Mouse (Mus musculus) frontal cortex, postnatal 36 days (tissue): ENCODE results near the gene Dync1li1.
A peak's percentile ranks its signal among the peaks of the same experiment; 100 is the strongest.
"Not testable (repeated sequence)": the region's sequence is repeated elsewhere in the genome, so short reads cannot be mapped to it uniquely, and the experiment has no call there.

Experiments
- DNase-seq, 2 experiments: peaks; one replicate each; pipeline ENCODE4 v3.0.0; 2022; ENCODE audit warnings: low spot score in 2 of 2

The Dync1li1 gene

GRCm38 (mm10) chr9:114673626-114674025 is 15.0 kb upstream of the Dync1li1 start:
- DNase-seq, result no peak

- no peak for DNase-seq
These were observed 10.0 kb upstream of the Dync1li1 start for GRCm38 (mm10) chr9:114678576-114678975.

DNA sequence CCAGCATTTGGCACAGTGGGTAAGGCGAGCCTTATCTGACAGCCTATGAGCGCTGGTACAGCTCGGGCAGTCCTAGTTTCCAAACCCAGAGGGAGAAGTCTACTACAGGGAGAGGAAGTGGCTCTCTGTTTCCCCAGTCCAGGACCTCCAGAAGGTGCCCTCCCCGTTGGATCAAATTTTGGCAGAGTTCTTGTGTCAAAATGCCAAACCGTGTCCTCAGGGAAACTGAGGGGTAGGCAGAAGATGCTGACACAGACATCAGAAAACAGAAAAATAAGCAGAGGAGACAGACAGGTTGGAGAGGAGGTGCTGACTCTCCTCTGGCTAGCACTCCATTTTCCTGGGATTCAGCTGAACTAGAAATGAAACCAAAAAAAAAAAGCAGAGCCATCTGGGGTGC is 8.6 kb upstream of the Dync1li1 start:
- DNase-seq, result no peak

- DNase-seq, result no peak
These were observed 8.1 kb upstream of the Dync1li1 start for GRCm38 (mm10) chr9:114680531-114680930.

GRCm38 (mm10) chr9:114682193-114682592 is 6.4 kb upstream of the Dync1li1 start:
- DNase-seq, result no peak

DNA sequence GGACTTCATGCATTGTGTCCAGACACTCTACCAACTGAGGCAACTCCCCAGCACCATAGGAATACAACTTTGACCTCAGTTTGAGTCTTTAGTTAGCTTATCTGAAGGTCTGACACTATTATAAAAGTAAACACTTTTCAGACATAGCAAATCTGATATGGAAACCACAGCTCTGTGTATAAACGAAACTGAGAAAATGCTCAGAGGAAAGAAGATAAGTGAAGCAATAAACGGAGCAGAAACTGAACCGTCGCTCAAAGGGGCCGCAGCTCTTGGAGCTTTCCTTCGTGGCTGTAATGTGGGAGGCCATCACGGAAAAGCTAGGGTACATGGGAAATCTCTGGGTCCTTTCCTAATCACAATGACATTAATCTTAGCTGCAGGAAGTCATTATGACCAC is 2.3 kb upstream of the Dync1li1 start:
- DNase-seq, result no peak

DNA sequence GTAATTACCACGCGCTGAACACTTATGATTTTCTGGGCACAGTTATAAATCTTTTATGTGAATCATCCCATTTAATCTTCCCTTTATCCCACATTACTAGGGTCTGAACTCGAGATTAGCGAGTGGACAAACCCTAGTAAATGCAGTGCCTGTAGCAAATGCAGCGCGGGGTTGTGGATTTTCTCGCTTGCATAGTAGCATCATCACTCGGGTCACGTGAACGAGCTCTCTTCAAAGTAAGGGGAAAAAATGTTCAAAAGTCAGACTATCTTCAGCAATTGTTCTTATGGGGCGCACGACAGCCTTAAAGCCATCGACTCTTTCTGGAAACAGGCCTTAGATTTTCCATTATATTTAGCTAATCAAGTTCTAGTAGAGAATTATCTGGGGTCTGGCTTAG is 951 bp upstream of the Dync1li1 start:
- DNase-seq, result no peak

DNA sequence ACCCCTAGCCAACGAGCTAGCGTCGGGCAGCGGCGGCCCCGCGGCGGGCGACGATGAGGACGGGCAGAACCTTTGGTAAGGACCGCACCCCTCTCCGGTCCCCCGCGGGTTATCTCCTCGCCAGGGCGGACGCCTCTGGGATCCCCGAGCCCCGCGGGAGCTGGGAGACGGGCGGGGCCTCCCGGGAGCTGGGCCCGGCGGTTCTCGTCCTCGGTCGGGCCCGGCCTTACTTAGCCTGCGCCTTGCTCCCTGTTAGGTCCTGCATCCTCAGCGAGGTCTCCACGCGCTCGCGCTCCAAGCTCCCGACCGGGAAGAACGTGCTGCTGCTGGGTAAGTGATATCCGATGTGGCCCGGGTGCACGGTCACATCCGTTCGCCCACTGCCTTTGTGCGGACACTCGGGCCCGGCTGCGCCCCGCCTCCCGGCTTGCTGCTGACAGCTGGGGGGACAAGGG is 390 bp downstream of the Dync1li1 start:
- DNase-seq, result no peak

- DNase-seq, result no peak
These were observed 1.6 kb downstream of the Dync1li1 start for GRCm38 (mm10) chr9:114690119-114690601.

DNA sequence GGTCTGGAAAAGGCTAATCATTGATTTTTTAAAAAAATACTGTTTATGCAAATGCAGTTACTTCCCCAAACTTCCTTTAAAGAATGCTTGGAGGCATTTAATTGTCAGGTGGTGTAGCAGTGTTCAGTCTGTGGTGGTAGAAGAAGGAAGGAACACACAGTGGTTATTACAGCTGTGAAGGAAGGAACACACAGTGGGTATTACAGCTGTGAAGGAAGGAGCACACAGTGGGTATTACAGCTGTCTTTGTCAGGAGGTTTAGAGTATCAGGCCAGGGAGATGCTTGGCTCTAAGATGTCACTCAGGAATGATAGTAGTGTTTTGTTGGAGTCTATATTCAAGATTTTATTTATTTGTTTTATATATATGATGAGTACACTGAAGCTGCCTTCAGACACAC is 2.5 kb downstream of the Dync1li1 start:
- no peak for DNase-seq

DNA sequence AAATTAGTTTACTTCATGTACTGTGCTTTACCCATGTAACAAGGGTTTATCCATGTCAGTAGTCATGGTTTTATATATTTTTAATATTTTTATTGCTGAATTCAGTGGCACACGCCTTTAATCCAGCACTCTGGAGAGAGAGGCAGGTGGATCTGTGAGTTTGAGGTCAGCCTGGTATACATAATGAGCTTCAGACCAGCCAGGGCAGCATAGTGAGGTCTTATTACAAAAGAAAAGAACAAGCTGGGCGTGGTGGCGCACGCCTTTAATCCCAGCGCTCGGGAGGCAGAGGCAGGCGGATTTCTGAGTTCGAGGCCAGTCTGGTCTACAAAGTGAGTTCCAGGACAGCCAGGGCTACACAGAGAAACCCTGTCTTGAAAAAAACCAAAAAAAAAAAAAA is 7.1 kb downstream of the Dync1li1 start:
- DNase-seq, result not testable (repeated sequence)

DNA sequence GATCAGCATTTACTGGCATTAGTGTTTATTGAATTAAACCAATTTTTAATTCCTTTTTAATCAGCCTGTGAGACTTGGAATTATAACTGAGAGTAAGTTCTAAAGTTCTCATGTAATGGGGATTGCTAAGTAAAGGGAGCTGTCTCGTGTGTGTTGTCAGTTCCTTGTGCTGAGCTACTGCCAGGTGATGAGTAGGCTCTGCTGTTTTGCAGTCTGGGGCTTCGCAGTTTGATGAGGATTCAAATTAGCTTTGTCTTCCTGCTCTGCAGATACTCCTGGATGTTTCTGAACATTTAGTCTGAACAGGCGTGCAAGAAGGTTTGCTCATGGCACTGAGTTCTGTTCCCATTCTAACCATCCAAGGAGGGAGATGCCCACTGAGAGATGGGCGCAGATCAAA is 8.5 kb downstream of the Dync1li1 start:
- peak; percentile 26 to 32 for DNase-seq

DNA sequence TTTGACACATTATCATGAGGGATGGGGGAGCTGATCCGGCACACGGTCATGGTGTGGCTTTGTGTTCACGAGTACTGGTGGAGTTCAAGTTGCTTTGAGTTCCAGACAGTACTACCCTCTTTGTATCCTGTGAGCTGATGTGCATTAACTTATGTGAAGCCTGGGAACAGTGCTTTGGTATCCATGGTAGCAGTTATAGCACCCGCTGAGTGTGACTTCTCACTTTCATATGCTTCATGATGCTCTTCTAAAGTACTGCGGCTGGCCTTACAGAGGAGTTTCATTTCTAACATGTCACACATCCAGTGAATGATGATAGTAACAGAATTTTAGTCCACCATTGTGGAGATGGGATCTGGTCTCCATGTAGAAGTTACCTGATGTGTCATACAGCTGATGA is 9.3 kb downstream of the Dync1li1 start:
- peak in 1 of 2 experiments; percentile 47 for DNase-seq

GRCm38 (mm10) chr9:114699262-114699661 is 10.7 kb downstream of the Dync1li1 start:
- DNase-seq, result no peak

DNA sequence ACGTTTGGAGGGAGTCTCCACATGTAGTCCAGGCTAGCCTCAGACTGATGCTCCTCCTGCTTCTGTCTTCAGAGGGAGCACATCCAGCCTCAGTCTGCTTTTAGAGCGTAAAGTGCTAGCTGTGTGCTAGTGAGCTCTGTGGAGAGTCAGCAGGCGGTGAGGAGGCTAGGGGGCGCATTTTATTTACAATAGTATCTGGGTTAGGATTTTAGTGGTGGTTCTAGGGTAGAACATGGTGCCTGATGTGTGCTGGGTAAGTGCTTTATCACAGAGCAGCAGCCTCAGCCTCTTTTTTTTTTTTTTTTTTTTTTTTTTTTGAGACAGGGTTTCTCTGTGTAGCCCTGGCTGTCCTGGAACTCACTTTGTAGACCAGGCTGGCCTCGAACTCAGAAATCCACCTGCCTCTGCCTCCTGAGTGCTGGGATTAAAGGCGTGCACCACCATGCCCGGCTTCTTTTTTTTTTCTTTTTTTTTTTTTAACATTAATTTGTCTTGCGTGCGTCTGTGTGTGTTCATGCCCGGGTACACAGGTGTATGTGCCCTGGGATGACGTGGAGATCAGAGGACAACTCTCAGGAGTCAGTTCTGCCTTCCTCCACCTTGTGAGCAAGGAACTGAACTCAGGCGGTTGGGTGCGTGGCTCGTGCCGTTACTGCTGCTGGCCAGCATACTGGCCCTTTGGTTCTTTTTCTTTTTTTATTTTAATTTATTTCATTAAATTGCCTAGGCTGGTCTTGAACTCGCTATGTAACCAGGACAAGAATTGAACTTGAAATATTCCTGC is 11.5 kb downstream of the Dync1li1 start:
- no peak for DNase-seq

GRCm38 (mm10) chr9:114701031-114701430 is 12.4 kb downstream of the Dync1li1 start:
- DNase-seq, result no peak

DNA sequence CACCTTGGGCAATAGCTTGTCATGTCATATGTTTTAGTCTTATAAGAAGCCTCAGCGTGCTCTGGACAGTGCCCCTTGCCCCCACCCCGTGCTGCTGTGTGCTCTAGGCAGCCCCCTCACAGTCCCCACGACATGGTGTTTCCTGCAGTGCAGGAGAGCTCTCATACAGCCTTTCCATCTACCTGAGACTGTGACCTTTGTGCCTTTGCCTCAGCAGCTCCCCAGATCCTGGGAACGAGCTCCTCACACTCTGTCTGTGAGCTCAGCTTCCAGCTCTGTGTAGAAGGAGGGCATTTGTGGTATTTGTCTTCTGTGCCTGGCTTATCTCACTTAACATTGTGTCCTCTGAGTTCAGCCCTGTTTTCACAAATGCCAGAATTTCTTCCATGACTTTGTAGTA is 13.3 kb downstream of the Dync1li1 start:
- no peak for DNase-seq

DNA sequence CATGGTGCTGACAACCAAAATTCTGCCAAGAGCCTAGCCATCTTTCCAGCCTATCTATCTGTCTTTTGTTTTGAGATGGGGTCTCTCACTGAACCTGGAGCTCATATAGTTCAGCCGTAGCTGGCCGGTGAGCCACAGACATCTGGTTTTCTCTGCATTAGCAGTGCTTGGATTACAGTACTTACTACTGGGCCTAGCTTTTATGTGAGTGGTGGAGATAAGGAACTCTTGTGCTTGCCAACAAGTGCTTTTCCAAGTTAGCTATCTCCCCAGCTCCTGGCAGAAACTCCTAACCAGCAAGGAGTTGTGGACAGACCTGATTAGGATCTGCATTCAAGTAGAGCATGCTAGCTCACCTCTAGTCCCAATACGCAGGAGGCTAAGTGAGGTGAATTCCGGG is 19.2 kb downstream of the Dync1li1 start:
- no peak for DNase-seq

- DNase-seq, result no peak
These were observed 21.8 kb downstream of the Dync1li1 start for GRCm38 (mm10) chr9:114710345-114710744.

DNA sequence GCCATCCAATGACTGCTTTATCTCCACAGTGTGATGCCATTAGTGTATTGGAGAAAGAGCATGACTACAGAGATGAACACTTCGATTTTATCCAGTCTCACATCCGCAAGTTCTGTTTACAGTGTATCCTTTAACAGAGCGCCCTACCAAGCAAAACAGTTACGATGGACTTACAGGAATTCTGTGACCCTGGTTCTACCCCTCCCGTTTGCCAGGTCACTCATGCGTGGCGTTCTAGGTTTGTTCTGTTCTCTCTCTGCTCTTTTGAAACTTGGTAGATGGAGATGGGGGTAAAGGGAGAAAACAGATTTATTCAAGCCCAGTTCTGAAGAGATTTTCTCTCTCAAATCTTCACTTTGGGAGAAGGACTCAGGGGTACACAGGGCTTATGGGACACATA is 24.9 kb downstream of the Dync1li1 start:
- no peak for DNase-seq

DNA sequence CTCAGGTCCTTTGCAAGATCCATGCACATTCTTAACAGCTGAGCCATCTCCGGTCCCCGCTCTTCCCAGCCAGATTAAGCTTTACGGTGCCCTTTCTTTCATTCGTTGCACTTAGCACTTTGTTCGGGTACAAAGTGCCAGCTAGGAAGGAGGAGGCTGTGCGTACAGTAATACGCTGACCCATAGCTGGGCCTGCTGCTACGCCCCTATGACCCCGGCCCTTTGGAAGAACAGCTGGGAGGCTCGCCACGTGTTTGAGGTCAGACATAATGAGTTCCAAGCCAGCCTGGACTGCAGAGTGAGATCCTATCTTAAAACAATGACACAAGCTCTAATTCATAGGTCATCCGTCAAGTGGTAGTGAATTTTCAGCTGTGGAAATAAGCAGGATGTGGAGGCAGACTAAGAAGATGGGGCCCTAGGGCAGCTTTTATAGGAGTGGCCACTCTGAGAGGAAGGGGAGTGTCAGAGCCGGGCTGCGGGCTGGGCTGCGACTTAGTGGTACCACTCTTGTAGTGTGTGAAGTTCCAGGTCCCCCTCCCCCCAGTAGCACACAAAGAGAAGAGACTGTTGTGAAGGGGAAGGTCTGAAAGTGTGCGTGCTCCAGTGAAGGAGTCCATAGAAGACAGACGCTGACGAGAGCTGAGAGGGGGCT is 28.2 kb downstream of the Dync1li1 start:
- DNase-seq, result no peak

DNA sequence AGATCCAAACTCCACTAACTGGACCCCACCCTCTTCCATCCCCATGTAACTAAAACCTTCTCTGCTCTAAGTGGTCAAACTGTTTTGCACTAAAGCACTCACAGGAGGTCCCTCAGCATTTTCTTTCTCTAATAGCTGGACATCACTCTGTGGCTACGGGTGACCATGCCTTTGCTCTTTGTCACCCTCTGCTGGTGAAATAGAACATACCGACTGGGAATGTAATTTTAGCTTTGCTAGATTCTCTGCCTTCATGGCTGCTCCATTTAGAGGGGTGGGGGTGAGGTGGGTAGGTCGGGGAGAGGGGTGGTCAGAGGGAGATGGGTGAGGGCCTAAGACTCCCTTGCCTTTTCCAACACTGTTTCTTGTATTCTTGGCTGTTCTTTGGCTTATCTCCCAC is 38.7 kb downstream of the Dync1li1 start:
- DNase-seq, result no peak

DNA sequence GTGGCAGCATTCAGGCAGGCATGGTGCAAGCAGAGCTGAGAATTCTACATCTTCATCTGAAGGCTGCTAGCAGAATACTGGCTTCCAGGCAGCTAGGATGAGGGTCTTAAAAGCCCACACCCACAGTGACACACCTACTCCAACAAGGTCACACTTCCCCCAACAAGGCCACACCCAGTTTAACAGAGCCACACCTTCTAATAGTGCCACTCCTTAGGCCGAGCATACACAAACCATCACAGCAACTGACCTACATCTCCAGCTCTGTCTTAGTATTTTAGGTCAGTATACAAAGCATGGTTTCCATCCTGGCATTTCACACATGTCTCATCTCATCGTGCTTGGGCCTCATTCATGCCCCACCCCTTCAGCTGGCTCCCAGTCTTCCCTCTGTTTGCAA is 39.8 kb downstream of the Dync1li1 start:
- not testable (repeated sequence) for DNase-seq
